Mouse (Mus musculus) MEL (cell line): ENCODE results near the gene Mill2.

Experiments
- BHLHE40 ChIP-seq: IDR thresholded peaks from 2 replicates; pipeline ENCODE4 v1.6.1; 2012; ENCODE audit warnings: low read depth, mild to moderate bottlenecking, inconsistent platforms, low read length, improper control_type of control experiment, borderline replicate concordance
- EP300 ChIP-seq, 2 experiments: IDR thresholded peaks; 2 replicates each; pipeline ENCODE4 v1.6.1; 2011; ENCODE audit warnings: improper control_type of control experiment in 2 of 2, low read length in 2 of 2, low read depth in 1 of 2, mild to moderate bottlenecking in 1 of 2
- JUND ChIP-seq: IDR thresholded peaks from 2 replicates; pipeline ENCODE4 v1.6.1; 2011; ENCODE audit warnings: low read depth, mild to moderate bottlenecking, improper control_type of control experiment, low read length
- NELFE ChIP-seq: IDR thresholded peaks from 2 replicates; pipeline ENCODE4 v1.6.1; 2011; ENCODE audit warnings: low read depth, low read length, improper control_type of control experiment

GRCm38 (mm10) chr7:18862801-18863200 lies 23.0 kb downstream of the Mill2 start:
- TF ChIP-seq JUND = no peak
- no peak for TF ChIP-seq NELFE
- TF ChIP-seq EP300 (IDR thresholded peaks at IDR 0.05; ENCODE audit: low read depth in 1 of 2, low read length in 2 of 2) = no peak
- TF ChIP-seq BHLHE40 = no peak
